Mouse (Mus musculus) heart, embryonic 11.5 days (tissue): ENCODE measurements around the gene Cenpb. TPM values are rescaled to one million over a fixed set of nuclear protein-coding genes. Genes with fewer than 3 reads are reported as not detected.

Experiments used
- ATAC-seq: fragments of 200-750 bp; cut with Nextera tagmentation; replicated peaks from 2 replicates; pipeline ENCODE4 v1.8.0; 2017; ENCODE audit warnings: moderate library complexity; ENCODE audit not compliant: insufficient number of reproducible peaks, low FRiP score, low TSS enrichment
- H3K27ac ChIP-seq: fragments of 300-500 bp; sonication (generic); 2 replicates; pipeline ENCODE4 v1.5.1; 2014; ENCODE audit warnings: mild to moderate bottlenecking, low read depth, low read length
- H3K27me3 ChIP-seq: fragments of 300-500 bp; sonication (generic); 2 replicates; pipeline ENCODE4 v1.6.1; 2014; ENCODE audit warnings: mild to moderate bottlenecking, low read length, mixed read lengths; ENCODE audit not compliant: control insufficient read depth, insufficient read depth
- H3K36me3 ChIP-seq: fragments of 300-500 bp; sonication (generic); 2 replicates; pipeline ENCODE4 v1.6.1; 2014; ENCODE audit warnings: mild to moderate bottlenecking, low read length, moderate library complexity, mixed read lengths; ENCODE audit not compliant: control insufficient read depth, insufficient read depth
- H3K4me1 ChIP-seq: fragments of 300-500 bp; sonication (generic); 2 replicates; pipeline ENCODE4 v1.6.1; 2014; ENCODE audit warnings: low read length; ENCODE audit not compliant: control insufficient read depth, insufficient read depth
- H3K4me2 ChIP-seq: fragments of 300-500 bp; sonication (generic); 2 replicates; pipeline ENCODE4 v1.6.1; 2014; ENCODE audit warnings: mild to moderate bottlenecking, moderate library complexity
- H3K4me3 ChIP-seq: fragments of 300-500 bp; sonication (generic); 2 replicates; pipeline ENCODE4 v1.5.1; 2014; ENCODE audit warnings: low read depth, low read length
- H3K9ac ChIP-seq: fragments of 300-500 bp; sonication (generic); 2 replicates; pipeline ENCODE4 v1.6.1; 2014; ENCODE audit warnings: mild to moderate bottlenecking, low read depth, low read length, moderate library complexity
- H3K9me3 ChIP-seq: fragments of 300-500 bp; sonication (generic); replicated peaks from 2 replicates; pipeline ENCODE4 v1.6.1; 2016; ENCODE audit warnings: low read length; ENCODE audit not compliant: control insufficient read depth
- WGBS: fragments of 180-500 bp; shearing (Covaris S2); extraction: QIAGEN DNeasy Blood & Tissue Kit; methylation state at CpG from one replicate; pipeline ENCODE4 v1.1.7; 2014; ENCODE audit not compliant: insufficient replicate concordance; 5-methylcytosine and 5-hydroxymethylcytosine counted together
- polyA plus RNA-seq: library from polyadenylated mRNA; unstranded; fragments of >200 nt; fragmentation: Nextera tagmentation; extraction: Ambion mirVana; gene quantifications from 2 replicates; pipeline ENCODE4 v1.2.1, GENCODE M21; 2014

Gene Cenpb
- polyA plus RNA-seq, 1 experiment from 2014 or later: 4.1 TPM

GRCm38 (mm10) chr2:131152166-131152730, 27.6 kb downstream of the Cenpb start:
- H3K36me3 ChIP-seq: peaks cover 12% of the 10 kb centered on the region; the same call in 1 of the 2 replicates
- H3K9me3 ChIP-seq: no peaks in the 10 kb centered on the region
- no peak overlapping the region for H3K4me2 ChIP-seq
- H3K27me3 ChIP-seq: no peaks in the 10 kb centered on the region
- no peak overlapping the region for H3K9ac ChIP-seq
- H3K4me1 ChIP-seq: peaks cover 19% of the 10 kb centered on the region
- no peak overlapping the region for H3K27ac ChIP-seq
- peak; percentile 70 for ATAC-seq
- H3K4me3 ChIP-seq: no peak overlapping the region
- 78% methylated on average over 7 of the region's 7 CpGs for WGBS

DNA sequence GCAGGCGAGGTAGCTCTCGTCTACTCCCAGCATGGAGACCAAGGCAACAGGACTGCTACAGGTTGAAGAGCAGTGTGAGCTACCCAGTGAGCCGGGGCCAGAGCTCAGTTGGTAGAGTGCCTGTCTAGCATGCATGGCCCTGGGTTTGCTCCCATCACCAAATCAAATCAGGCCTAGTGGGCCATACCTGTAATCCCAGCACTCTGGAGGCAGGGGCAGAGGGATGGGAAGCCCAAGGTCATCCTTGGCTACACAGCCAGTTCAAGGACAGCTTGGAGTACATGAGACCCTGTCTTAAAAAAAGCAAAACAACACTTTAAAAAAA, 30.7 kb downstream of the Cenpb start:
- Histone ChIP-seq H3K9ac (no peak overlapping the region), H3K27ac (no peak overlapping the region), H3K4me3 (no peak overlapping the region), H3K4me1 (0 out of 2 replicates have a peak, but pooled peaks cover 8% of the 10 kb centered on the region), H3K9me3 (no peaks in the 10 kb centered on the region), H3K27me3 (0 out of 2 replicates have a peak, but pooled peaks cover 2% of the 10 kb centered on the region), H3K4me2 (no peak overlapping the region), H3K36me3 (peaks cover 21% of the 10 kb centered on the region)
- no peak for ATAC-seq
- 92% methylated on average over 3 of the region's 3 CpGs for WGBS

DNA sequence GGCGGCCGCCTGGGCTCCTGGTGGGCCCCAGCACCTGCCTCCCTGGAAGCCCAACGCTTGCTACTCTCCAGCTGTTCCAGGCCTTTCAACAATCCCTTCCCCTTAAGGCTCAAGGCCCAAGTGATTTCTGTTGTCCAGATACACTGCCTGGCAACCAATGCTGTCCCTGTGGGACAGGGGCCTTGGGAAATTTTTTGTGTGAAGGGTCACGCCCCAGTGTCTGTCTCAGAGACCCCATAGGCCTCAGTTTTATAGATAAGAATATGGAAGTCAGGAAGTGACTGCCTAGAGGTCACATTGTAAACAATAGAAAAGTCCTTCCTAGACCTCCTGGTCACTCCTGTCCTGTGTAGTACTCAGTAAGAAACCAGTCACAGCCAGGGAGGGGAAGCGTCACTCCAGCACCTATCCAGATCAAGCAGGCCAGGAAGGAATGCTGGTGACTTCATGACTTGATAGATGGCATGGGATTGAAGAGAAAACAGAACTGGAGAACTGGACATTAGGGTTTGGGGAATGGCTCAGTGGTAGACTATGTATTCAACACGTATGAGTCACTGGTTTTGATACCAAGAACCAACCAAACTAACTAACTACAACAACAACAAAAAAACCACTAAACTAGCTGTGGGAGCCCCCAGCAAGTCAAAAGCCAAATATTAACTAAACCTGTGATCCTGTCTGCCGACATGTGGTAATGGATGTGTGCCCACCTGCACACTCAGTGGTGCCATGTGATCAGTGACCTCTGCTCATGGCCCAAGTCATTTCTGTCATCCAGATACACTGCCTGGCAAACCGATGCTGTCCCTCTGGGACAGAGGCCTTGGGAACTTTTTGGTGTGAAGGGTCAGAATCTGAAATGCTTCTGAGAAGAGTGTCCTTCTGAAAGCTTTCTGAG, 31.3 kb downstream of the Cenpb start:
- H3K27me3 ChIP-seq: 0 out of 2 replicates have a peak, but pooled peaks cover 2% of the 10 kb centered on the region
- no peak overlapping the region for H3K27ac ChIP-seq
- ATAC-seq: no peak
- H3K4me2 ChIP-seq: no peak overlapping the region
- no peaks in the 10 kb centered on the region for H3K9me3 ChIP-seq
- peaks cover 21% of the 10 kb centered on the region for H3K36me3 ChIP-seq
- H3K4me3 ChIP-seq: no peak overlapping the region
- no peak overlapping the region for H3K9ac ChIP-seq
- WGBS: 74% methylated on average over 8 of the region's 8 CpGs
- H3K4me1 ChIP-seq: 0 out of 2 replicates have a peak, but pooled peaks cover 8% of the 10 kb centered on the region

DNA sequence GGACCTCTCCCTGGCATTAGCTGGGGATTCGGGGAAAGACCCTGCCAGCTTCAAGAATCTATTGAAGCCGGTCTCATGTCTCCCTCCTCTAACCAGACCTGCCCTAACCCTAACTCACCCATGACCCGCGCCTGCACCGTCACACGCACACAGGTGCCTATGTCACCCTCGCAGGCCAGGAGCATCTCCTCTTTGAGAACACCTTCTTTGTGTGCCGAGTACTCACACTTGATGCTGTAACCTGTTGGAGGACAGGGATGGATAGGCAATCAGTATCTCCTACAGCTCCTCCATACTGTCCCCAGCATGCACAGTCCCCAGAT, 32.9 kb downstream of the Cenpb start:
- Histone ChIP-seq H3K27ac (no peak overlapping the region), H3K4me2 (no peak overlapping the region), H3K36me3 (peaks cover 18% of the 10 kb centered on the region), H3K4me1 (peaks cover 14% of the 10 kb centered on the region; the same call in 1 of the 2 replicates), H3K27me3 (0 out of 2 replicates have a peak, but pooled peaks cover 2% of the 10 kb centered on the region), H3K9ac (no peak overlapping the region), H3K4me3 (no peak overlapping the region), H3K9me3 (no peaks in the 10 kb centered on the region)
- WGBS: 92% methylated on average over 8 of the region's 8 CpGs
- ATAC-seq: no peak

GRCm38 (mm10) chr2:131146193-131147042, 33.4 kb downstream of the Cenpb start:
- 80% methylated on average over 21 of the region's 21 CpGs for WGBS
- no peak overlapping the region for H3K27ac ChIP-seq

GRCm38 (mm10) chr2:131145536-131145935, 34.3 kb downstream of the Cenpb start:
- Histone ChIP-seq H3K4me2 (no peak overlapping the region), H3K36me3 (peaks cover 18% of the 10 kb centered on the region), H3K27me3 (peaks cover 2% of the 10 kb centered on the region; the same call in 1 of the 2 replicates), H3K9me3 (no peaks in the 10 kb centered on the region), H3K27ac (no peak overlapping the region), H3K4me3 (no peak overlapping the region), H3K4me1 (peaks cover 18% of the 10 kb centered on the region), H3K9ac (no peak overlapping the region)
- no peak for ATAC-seq
- 67% methylated on average over 2 of the region's 2 CpGs for WGBS

More at GRCm38 (mm10) chr2:131146193-131147042, 33.4 kb downstream of the Cenpb start:
- H3K4me2 ChIP-seq: no peak overlapping the region
- 0 out of 2 replicates have a peak, but pooled peaks have one; percentile 9 for ATAC-seq
- peaks cover 18% of the 10 kb centered on the region for H3K36me3 ChIP-seq
- H3K9me3 ChIP-seq: no peaks in the 10 kb centered on the region
- H3K4me1 ChIP-seq: peaks cover 14% of the 10 kb centered on the region; the same call in 1 of the 2 replicates
- H3K27me3 ChIP-seq: peaks cover 2% of the 10 kb centered on the region; the same call in 1 of the 2 replicates
- H3K9ac ChIP-seq: no peak overlapping the region
- H3K4me3 ChIP-seq: no peak overlapping the region

DNA sequence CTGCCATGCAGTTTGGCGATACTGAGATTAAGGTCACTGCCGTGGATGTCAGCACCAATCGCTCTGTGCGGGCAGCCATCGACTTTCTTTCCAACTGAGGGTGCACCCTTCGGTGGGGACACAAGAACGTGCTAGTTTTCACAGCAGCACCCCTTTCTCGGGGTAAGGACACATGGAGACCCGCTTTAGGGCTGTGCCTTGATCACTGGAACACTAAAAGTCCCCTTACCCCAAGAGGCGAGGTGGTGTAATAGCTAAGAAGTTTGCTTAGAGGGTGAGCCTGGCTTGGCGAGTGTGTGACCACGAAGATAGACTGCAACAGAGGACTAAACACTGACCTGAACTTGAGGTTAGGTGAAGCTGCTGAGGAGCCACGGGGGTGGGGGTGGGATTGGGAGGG, 34.7 kb downstream of the Cenpb start:
- no peak for ATAC-seq
- WGBS: 49% methylated on average over 13 of the region's 13 CpGs
- H3K4me1 ChIP-seq: peaks cover 22% of the 10 kb centered on the region
- no peak overlapping the region; the same call in 1 of the 2 replicates for H3K4me2 ChIP-seq
- no peak overlapping the region for H3K4me3 ChIP-seq
- no peaks in the 10 kb centered on the region for H3K9me3 ChIP-seq
- no peak overlapping the region for H3K27ac ChIP-seq
- H3K9ac ChIP-seq: no peak overlapping the region
- H3K27me3 ChIP-seq: peaks cover 2% of the 10 kb centered on the region; the same call in 1 of the 2 replicates
- H3K36me3 ChIP-seq: peaks cover 18% of the 10 kb centered on the region
